ENCODE assay signal across 13 mouse cellular contexts in genomic region chr4:129145411-129145810, GRCm38 (mm10). TPM values are rescaled to one million over a fixed set of nuclear protein-coding genes. Genes with fewer than 3 reads are reported as not detected.
DNase-seq lines count a peak whose midpoint lies in the region; ATAC-seq and TF ChIP-seq lines count a peak whose summit lies in the region.
"Had no signal": no experiment of that assay in that cellular context is flagged by ENCODE, and none has a peak within 500 bp of the region (broad histone marks: within the 10 kb centered on the region; RNA-seq: fewer than 3 reads in every experiment).

No protein-coding gene starts in this region.

- H3K4me2 ChIP-seq in intestine, embryonic 14.5 days (ENCODE audit: low read length) = no peak overlapping the region
- H3K4me2 ChIP-seq in intestine, postnatal 0 days (replicated peaks; ENCODE audit: low read depth) = no peak overlapping the region
- peak overlapping the region; percentile 9 for H3K4me2 ChIP-seq in hindbrain, postnatal 0 days (ENCODE audit: low read depth, low read length)
- no peak overlapping the region for H3K4me2 ChIP-seq in neural tube, embryonic 13.5 days
- H3K4me2 ChIP-seq: kidney, embryonic 15.5 days had no signal

- 57% methylated on average over 4 of the region's 4 CpGs for WGBS in intestine, embryonic 14.5 days
- 33% methylated on average over 4 of the region's 4 CpGs for WGBS in intestine, postnatal 0 days
- 69% methylated on average over 4 of the region's 4 CpGs for WGBS in hindbrain, postnatal 0 days
- WGBS in neural tube, embryonic 13.5 days = 73% methylated on average over 4 of the region's 4 CpGs

- ATAC-seq in intestine, embryonic 14.5 days (replicated peaks; ENCODE audit: low FRiP score, low TSS enrichment, low read depth) = no peak
- no peak for ATAC-seq in intestine, postnatal 0 days
- ATAC-seq in hindbrain, postnatal 0 days = no peak
- no peak for ATAC-seq in neural tube, embryonic 13.5 days (ENCODE audit: low read depth)
- ATAC-seq: activated CD4-positive, CD25-positive, alpha-beta regulatory T cell, adult 4 months had no signal

- H3K9ac ChIP-seq in intestine, embryonic 14.5 days (ENCODE audit: low read length) = no peak overlapping the region
- no peak overlapping the region for H3K9ac ChIP-seq in intestine, postnatal 0 days (ENCODE audit: low read depth, low read length)
- H3K9ac ChIP-seq in hindbrain, postnatal 0 days (replicated peaks; ENCODE audit: low read length) = no peak overlapping the region
- peak overlapping the region; percentile 49; the same call in 1 of the 2 replicates for H3K9ac ChIP-seq in neural tube, embryonic 13.5 days
- H3K9ac ChIP-seq: kidney, embryonic 15.5 days had no signal

- no peaks in the 10 kb centered on the region for H3K9me3 ChIP-seq in intestine, embryonic 14.5 days (ENCODE audit: control insufficient read depth, low read length)
- H3K9me3 ChIP-seq in intestine, postnatal 0 days (ENCODE audit: control insufficient read depth) = no peaks in the 10 kb centered on the region
- no peaks in the 10 kb centered on the region for H3K9me3 ChIP-seq in hindbrain, postnatal 0 days (ENCODE audit: low read length)
- H3K9me3 ChIP-seq in neural tube, embryonic 13.5 days = no peaks in the 10 kb centered on the region
- H3K9me3 ChIP-seq: G1E; kidney, embryonic 15.5 days had no signal

- DNase-seq in cerebellum, postnatal 10 days = peak; percentile 23 to 56
- DNase-seq in cerebellum, adult 18-20 months = no peak
- peak; percentile 38 for DNase-seq in intestine, embryonic 14.5 days (ENCODE audit: low spot score)
- no peak for DNase-seq in hindbrain, postnatal 0 days (ENCODE audit: low spot score)
- no peak for DNase-seq in c-Kit-positive CD71-positive TER-119-positive erythroid progenitor cells, embryonic 14.5 days (ENCODE audit: low spot score)
- DNase-seq in right cerebral cortex, postnatal 25 days = no peak
- DNase-seq: thymus, adult 18-20 months had no signal

- H3K4me1 ChIP-seq in intestine, embryonic 14.5 days (replicated peaks; ENCODE audit: control insufficient read depth, insufficient read depth, low read length) = peaks cover 14% of the 10 kb centered on the region; the same call in 1 of the 2 replicates
- H3K4me1 ChIP-seq in intestine, postnatal 0 days (replicated peaks; ENCODE audit: control insufficient read depth, insufficient read depth, low read length) = peaks cover 4% of the 10 kb centered on the region; the same call in 1 of the 2 replicates
- peaks cover 33% of the 10 kb centered on the region for H3K4me1 ChIP-seq in hindbrain, postnatal 0 days (ENCODE audit: insufficient read depth, low read length)
- H3K4me1 ChIP-seq in neural tube, embryonic 13.5 days (replicated peaks) = peaks cover 46% of the 10 kb centered on the region

- H3K27me3 ChIP-seq in intestine, embryonic 14.5 days (replicated peaks; ENCODE audit: control insufficient read depth, insufficient read depth, low read length) = no peaks in the 10 kb centered on the region
- no peaks in the 10 kb centered on the region for H3K27me3 ChIP-seq in intestine, postnatal 0 days (replicated peaks; ENCODE audit: control insufficient read depth, insufficient read depth, low read length)
- H3K27me3 ChIP-seq in hindbrain, postnatal 0 days (ENCODE audit: insufficient read depth, low read length) = no peaks in the 10 kb centered on the region
- no peaks in the 10 kb centered on the region for H3K27me3 ChIP-seq in neural tube, embryonic 13.5 days
- H3K27me3 ChIP-seq: kidney, embryonic 15.5 days had no signal

- TF ChIP-seq CTCF in intestine, postnatal 0 days (IDR thresholded peaks at IDR 0.05; ENCODE audit: low read depth) = no peak
- no peak for TF ChIP-seq CTCF in hindbrain, postnatal 0 days (IDR thresholded peaks at IDR 0.05; ENCODE audit: low read depth)

- H3K36me3 ChIP-seq in intestine, embryonic 14.5 days (ENCODE audit: control insufficient read depth, insufficient read depth, low read length) = peaks cover 24% of the 10 kb centered on the region
- peaks cover 5% of the 10 kb centered on the region for H3K36me3 ChIP-seq in intestine, postnatal 0 days (ENCODE audit: control insufficient read depth, insufficient read depth)
- peaks cover 6% of the 10 kb centered on the region; the same call in 1 of the 2 replicates for H3K36me3 ChIP-seq in hindbrain, postnatal 0 days (ENCODE audit: insufficient read depth, low read length)
- peaks cover 23% of the 10 kb centered on the region for H3K36me3 ChIP-seq in neural tube, embryonic 13.5 days

- H3K27ac ChIP-seq in intestine, embryonic 14.5 days (ENCODE audit: low read depth) = peak overlapping the region; percentile 8; the same call in 1 of the 2 replicates
- no peak overlapping the region for H3K27ac ChIP-seq in intestine, postnatal 0 days (ENCODE audit: low read depth, low read length)
- H3K27ac ChIP-seq in hindbrain, postnatal 0 days = peak overlapping the region; percentile 82
- peak overlapping the region; percentile 74 for H3K27ac ChIP-seq in neural tube, embryonic 13.5 days (replicated peaks)
- H3K27ac ChIP-seq: kidney, embryonic 15.5 days had no signal

- no peak overlapping the region for H3K4me3 ChIP-seq in intestine, embryonic 14.5 days (ENCODE audit: low read depth, low read length)
- no peak overlapping the region for H3K4me3 ChIP-seq in intestine, postnatal 0 days (ENCODE audit: low read depth, low read length)
- no peak overlapping the region for H3K4me3 ChIP-seq in hindbrain, postnatal 0 days (ENCODE audit: low read length)
- no peak overlapping the region for H3K4me3 ChIP-seq in neural tube, embryonic 13.5 days
- H3K4me3 ChIP-seq: kidney, embryonic 15.5 days had no signal

RNA-seq across cellular contexts. Expression of gene Fndc5, which starts 8.6 kb away (rescaled TPM):
- 1.7 and 2.4 TPM in 2 replicates for polyA plus RNA-seq in intestine, embryonic 14.5 days (2014; fragmentation: Nextera tagmentation; extraction: Ambion mirVana)
- 14.5 and 15.4 TPM in 2 replicates for polyA plus RNA-seq in intestine, postnatal 0 days (2015; fragmentation: Nextera tagmentation; extraction: Ambion mirVana)
- 33.5 and 38.4 TPM in 2 replicates for total RNA-seq in hindbrain, postnatal 0 days (2014; rRNA removed)
- polyA plus RNA-seq in hindbrain, postnatal 0 days (2015; fragmentation: Nextera tagmentation; extraction: Ambion mirVana) = 19.6 and 20.1 TPM in 2 replicates
- 24.4 and 24.5 TPM in 2 replicates for polyA plus RNA-seq in neural tube, embryonic 13.5 days (2015; fragmentation: Nextera tagmentation; extraction: Ambion mirVana)

RNA-seq across cellular contexts. Expression of gene Hpca, which starts 23.6 kb away (rescaled TPM):
- polyA plus RNA-seq in intestine, embryonic 14.5 days (2014; fragmentation: Nextera tagmentation; extraction: Ambion mirVana) = 2.2 and 2.7 TPM in 2 replicates
- 3.9 and 4.6 TPM in 2 replicates for polyA plus RNA-seq in intestine, postnatal 0 days (2015; fragmentation: Nextera tagmentation; extraction: Ambion mirVana)
- 270 and 290 TPM in 2 replicates for total RNA-seq in hindbrain, postnatal 0 days (2014; rRNA removed)
- 179 and 202 TPM in 2 replicates for polyA plus RNA-seq in hindbrain, postnatal 0 days (2015; fragmentation: Nextera tagmentation; extraction: Ambion mirVana)
- 50.3 and 55.8 TPM in 2 replicates for polyA plus RNA-seq in neural tube, embryonic 13.5 days (2015; fragmentation: Nextera tagmentation; extraction: Ambion mirVana)
- total RNA-seq: G1E had no signal
- polyA plus RNA-seq: activated CD4-positive, CD25-positive, alpha-beta regulatory T cell, adult 4 months; G1E had no signal

RNA-seq across cellular contexts. Expression of gene Tmem54, which starts 40.1 kb away (rescaled TPM):
- 32.2 and 45.9 TPM in 2 replicates for polyA plus RNA-seq in intestine, embryonic 14.5 days (2014; fragmentation: Nextera tagmentation; extraction: Ambion mirVana)
- polyA plus RNA-seq in intestine, postnatal 0 days (2015; fragmentation: Nextera tagmentation; extraction: Ambion mirVana) = 363 and 366 TPM in 2 replicates
- total RNA-seq in hindbrain, postnatal 0 days (2014; rRNA removed) = not detected in 2 replicates
- polyA plus RNA-seq in hindbrain, postnatal 0 days (2015; fragmentation: Nextera tagmentation; extraction: Ambion mirVana) = 0.19 and 0.39 TPM in 2 replicates
- 0.39 TPM in 1 of 2 replicates, not detected in the other for polyA plus RNA-seq in neural tube, embryonic 13.5 days (2015; fragmentation: Nextera tagmentation; extraction: Ambion mirVana)
- total RNA-seq: G1E; left cerebral cortex, adult 8-10 months had no signal
- polyA plus RNA-seq: activated CD4-positive, CD25-positive, alpha-beta regulatory T cell, adult 4 months; G1E had no signal

RNA-seq across cellular contexts. Expression of gene S100pbp, which starts 44.1 kb away (rescaled TPM):
- polyA plus RNA-seq in intestine, embryonic 14.5 days (2014; fragmentation: Nextera tagmentation; extraction: Ambion mirVana) = 14.6 and 19.5 TPM in 2 replicates
- 6.9 and 7.7 TPM in 2 replicates for polyA plus RNA-seq in intestine, postnatal 0 days (2015; fragmentation: Nextera tagmentation; extraction: Ambion mirVana)
- 35.9 and 36.8 TPM in 2 replicates for total RNA-seq in hindbrain, postnatal 0 days (2014; rRNA removed)
- polyA plus RNA-seq in hindbrain, postnatal 0 days (2015; fragmentation: Nextera tagmentation; extraction: Ambion mirVana) = 16.2 and 16.9 TPM in 2 replicates
- 15.8 and 19.9 TPM in 2 replicates for polyA plus RNA-seq in neural tube, embryonic 13.5 days (2015; fragmentation: Nextera tagmentation; extraction: Ambion mirVana)

RNA-seq across cellular contexts. Expression of gene Yars, which starts 44.1 kb away (rescaled TPM):
- 92.9 and 97.2 TPM in 2 replicates for polyA plus RNA-seq in intestine, embryonic 14.5 days (2014; fragmentation: Nextera tagmentation; extraction: Ambion mirVana)
- polyA plus RNA-seq in intestine, postnatal 0 days (2015; fragmentation: Nextera tagmentation; extraction: Ambion mirVana) = 35.6 and 41.8 TPM in 2 replicates
- 56.0 and 79.6 TPM in 2 replicates for total RNA-seq in hindbrain, postnatal 0 days (2014; rRNA removed)
- polyA plus RNA-seq in hindbrain, postnatal 0 days (2015; fragmentation: Nextera tagmentation; extraction: Ambion mirVana) = 101 and 102 TPM in 2 replicates
- 106 and 108 TPM in 2 replicates for polyA plus RNA-seq in neural tube, embryonic 13.5 days (2015; fragmentation: Nextera tagmentation; extraction: Ambion mirVana)

Comparison
In these comparisons a context has a peak if more than half of its experiments do, and no peak if none do; other contexts are left out.
1. DNase-seq: peak in cerebellum, postnatal 10 days (2 of 2) and intestine, embryonic 14.5 days (single experiment); none in cerebellum, adult 18-20 months (0 of 2), hindbrain, postnatal 0 days (single experiment), c-Kit-positive CD71-positive TER-119-positive erythroid progenitor cells, embryonic 14.5 days (single experiment) and right cerebral cortex, postnatal 25 days (single experiment).
2. RNA of gene Tmem54, which starts 40.1 kb away (polyA plus RNA-seq): 363 to 366 TPM in intestine, postnatal 0 days and 32.2 to 45.9 TPM in intestine, embryonic 14.5 days; 0.19 to 0.39 TPM in hindbrain, postnatal 0 days and 0.39 TPM in neural tube, embryonic 13.5 days; every median in the first group is over 10 times any median in the second.